Mouse (Mus musculus): ENCODE measurements around the gene Eipr1.

The Eipr1 gene

GRCm38 (mm10) chr12:28751508-28752263, at the start of gene Eipr1:
Eipr1 (plus strand) TSS chr12:28751803.
- WGBS = 4% methylated on average over 36 of the region's 36 CpGs

- 31% methylated on average over 12 of the region's 12 CpGs for WGBS
Measured at GRCm38 (mm10) chr12:28704381-28704780, 47.2 kb upstream of the Eipr1 start.

GRCm38 (mm10) chr12:28705204-28705603, 46.4 kb upstream of the Eipr1 start:
- 87% methylated on average over 6 of the region's 6 CpGs for WGBS

- WGBS = 91% methylated on average over 4 of the region's 4 CpGs
Measured at GRCm38 (mm10) chr12:28708154-28708553, 43.4 kb upstream of the Eipr1 start.

- 44% methylated on average over 22 of the region's 22 CpGs for WGBS
Measured at GRCm38 (mm10) chr12:28710566-28711185, 40.9 kb upstream of the Eipr1 start.

GRCm38 (mm10) chr12:28714822-28715632, 36.6 kb upstream of the Eipr1 start:
- 66% methylated on average over 24 of the region's 24 CpGs for WGBS

GRCm38 (mm10) chr12:28717066-28717465, 34.5 kb upstream of the Eipr1 start:
- WGBS = 67% methylated on average over 2 of the region's 2 CpGs

- 98% methylated on average over 2 of the region's 2 CpGs for WGBS
Measured at GRCm38 (mm10) chr12:28718106-28718505, 33.5 kb upstream of the Eipr1 start.

- 77% methylated on average over 3 of the region's 3 CpGs for WGBS
Measured at GRCm38 (mm10) chr12:28724366-28724765, 27.2 kb upstream of the Eipr1 start.

GRCm38 (mm10) chr12:28726204-28726603, 25.4 kb upstream of the Eipr1 start:
- WGBS = 83% methylated on average over 4 of the region's 4 CpGs

- 58% methylated on average over 5 of the region's 5 CpGs for WGBS
Measured at GRCm38 (mm10) chr12:28727061-28727460, 24.5 kb upstream of the Eipr1 start.

- WGBS = 94% methylated on average over 8 of the region's 8 CpGs
Measured at GRCm38 (mm10) chr12:28732631-28733030, 19.0 kb upstream of the Eipr1 start.

- 96% methylated on average over 6 of the region's 6 CpGs for WGBS
Measured at GRCm38 (mm10) chr12:28733520-28734245, 17.9 kb upstream of the Eipr1 start.

GRCm38 (mm10) chr12:28734271-28734670, 17.3 kb upstream of the Eipr1 start:
- 100% methylated on average over 1 of the region's 1 CpGs for WGBS

- WGBS = 78% methylated on average over 3 of the region's 3 CpGs
Measured at GRCm38 (mm10) chr12:28735293-28735692, 16.3 kb upstream of the Eipr1 start.

GRCm38 (mm10) chr12:28743328-28743727, 8.3 kb upstream of the Eipr1 start:
- WGBS = 79% methylated on average over 3 of the region's 3 CpGs

- under 1% methylated on average over 41 of the region's 41 CpGs for WGBS
Measured at GRCm38 (mm10) chr12:28750021-28750633, 1.5 kb upstream of the Eipr1 start, which contains the start of gene Trappc12. Trappc12 (minus strand) TSS chr12:28750472.

- WGBS = 92% methylated on average over 5 of the region's 5 CpGs
Measured at GRCm38 (mm10) chr12:28750876-28751275, 727 bp upstream of the Eipr1 start.

- WGBS = 70% methylated on average over 4 of the region's 4 CpGs
Measured at GRCm38 (mm10) chr12:28756019-28756418, 4.4 kb downstream of the Eipr1 start.

GRCm38 (mm10) chr12:28769953-28770352, 18.4 kb downstream of the Eipr1 start:
- WGBS = 88% methylated on average over 7 of the region's 7 CpGs

GRCm38 (mm10) chr12:28773815-28774214, 22.2 kb downstream of the Eipr1 start:
- WGBS = 90% methylated on average over 3 of the region's 3 CpGs

Measured in cerebral cortex, adult 2 months (tissue).